Mouse (Mus musculus) right cerebral cortex, postnatal 36 days (tissue): ENCODE results near the gene Smarcal1.

Experiments
- DNase-seq, 2 experiments: peaks; one replicate each; pipeline ENCODE4 v3.0.0; 2022; ENCODE audit warnings: low spot score in 2 of 2, mixed read lengths in 1 of 2

The Smarcal1 gene

DNA sequence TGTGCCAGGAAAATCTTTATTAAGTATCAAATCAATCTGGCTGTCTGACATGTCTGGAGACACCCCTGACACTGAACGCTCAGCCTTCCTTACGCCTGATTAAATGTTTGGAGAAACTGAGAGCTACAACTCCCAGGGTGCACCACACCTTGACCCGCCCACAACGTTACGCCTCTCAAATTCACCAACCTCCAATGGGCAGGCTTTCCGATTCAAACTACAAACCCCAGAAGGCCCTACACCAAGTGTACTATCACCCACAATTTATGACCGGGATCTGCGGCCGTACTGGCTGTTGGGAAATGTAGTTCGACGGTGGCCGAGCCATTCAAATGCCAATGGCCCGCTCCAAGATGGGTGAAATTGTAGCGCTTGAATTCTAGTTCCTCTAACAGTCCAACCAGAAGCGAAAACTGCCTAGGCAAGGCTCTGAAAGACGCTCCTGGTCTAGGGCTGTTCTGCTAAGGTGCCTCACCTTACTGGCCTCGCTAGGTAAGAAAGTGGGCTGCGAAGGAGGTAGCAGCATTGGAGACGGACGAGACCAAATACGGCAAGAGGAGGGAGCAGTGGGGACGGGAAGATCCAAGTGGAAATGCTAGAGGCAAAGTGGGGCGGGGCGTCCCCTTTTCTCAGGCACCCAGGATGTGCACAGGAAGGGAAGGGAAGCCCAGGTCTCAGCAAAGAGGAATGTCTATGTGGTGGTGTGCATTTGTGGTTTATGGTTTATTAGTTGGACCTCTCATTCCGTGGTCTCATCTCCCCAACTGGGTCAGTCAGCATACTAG, at the start of gene Smarcal1:
Gene Smarcal1 (plus strand): TSS at position 305 of the 785 bp plus-strand sequence.
- DNase-seq: peak; percentile 96 to 99

DNA sequence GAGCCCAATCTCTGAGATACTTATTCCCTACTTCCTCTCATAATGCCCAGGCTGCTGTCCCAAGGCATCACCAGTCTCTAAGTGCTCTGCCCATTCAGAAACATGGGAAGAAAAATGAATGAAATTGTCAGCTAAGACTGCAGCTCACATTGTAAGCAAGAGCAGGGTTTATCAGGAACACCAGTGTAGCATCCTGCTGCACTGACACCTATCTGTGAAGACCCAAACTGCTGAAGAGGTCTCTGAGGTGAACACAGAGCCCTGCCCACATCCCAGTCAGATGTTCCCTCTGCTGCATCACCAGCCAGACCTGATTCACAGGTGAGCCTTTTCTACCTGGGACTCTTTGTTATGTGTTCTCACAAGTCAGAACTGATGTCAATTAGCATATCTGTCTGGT, 49.6 kb upstream of the Smarcal1 start:
- no peak for DNase-seq

GRCm38 (mm10) chr1:72535725-72536571, 47.1 kb upstream of the Smarcal1 start:
- DNase-seq: peak; percentile 26 to 35

- peak; percentile 65 to 72 for DNase-seq
Measured at GRCm38 (mm10) chr1:72536611-72537351, 46.3 kb upstream of the Smarcal1 start, which contains the start of gene March4. Gene March4 (minus strand): TSS chr1:72536930.

DNA sequence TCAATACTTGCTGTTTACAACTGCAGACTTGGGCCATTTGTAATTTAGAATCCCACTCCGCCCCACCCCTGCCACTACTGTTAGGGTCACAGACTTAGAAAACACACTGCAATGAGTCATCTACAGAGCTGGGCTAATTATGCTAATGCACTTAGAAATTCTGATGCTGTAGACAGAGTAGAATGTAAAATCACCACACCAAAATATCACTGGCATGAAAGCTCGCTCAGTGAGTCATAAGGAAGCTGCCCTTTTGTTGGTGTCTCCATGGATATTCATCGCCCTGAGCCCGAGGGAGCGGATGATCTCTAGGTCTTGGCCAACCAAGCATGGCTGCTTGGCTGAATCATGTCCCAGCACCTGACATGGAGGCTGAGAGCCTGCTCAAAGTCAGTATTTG, 44.8 kb upstream of the Smarcal1 start:
- peak in 1 of 2 experiments; percentile 9 for DNase-seq

DNA sequence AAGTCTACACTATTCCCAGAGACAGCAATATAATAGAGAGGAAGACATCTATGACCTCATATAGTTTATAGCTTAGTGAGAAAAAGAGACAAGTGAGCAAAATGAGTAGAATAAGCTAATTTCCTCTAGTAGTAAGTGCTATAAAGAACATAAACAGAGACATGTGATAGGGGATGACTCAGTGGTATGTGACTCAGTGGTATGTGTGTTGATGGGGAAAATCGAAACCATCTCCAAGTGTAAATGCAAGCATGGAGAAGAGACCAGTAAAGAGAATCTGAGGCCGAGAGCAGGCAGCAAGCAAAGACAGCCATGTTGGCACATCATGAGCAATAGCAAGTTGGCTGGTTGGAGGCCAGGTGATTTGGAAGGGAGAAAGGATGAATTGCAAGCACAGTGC, 32.7 kb upstream of the Smarcal1 start:
- DNase-seq: no peak

GRCm38 (mm10) chr1:72556471-72556870, 26.6 kb upstream of the Smarcal1 start:
- no peak for DNase-seq

GRCm38 (mm10) chr1:72558625-72559024, 24.4 kb upstream of the Smarcal1 start:
- DNase-seq: no peak

GRCm38 (mm10) chr1:72564334-72564962, 18.6 kb upstream of the Smarcal1 start:
- DNase-seq: no peak

DNA sequence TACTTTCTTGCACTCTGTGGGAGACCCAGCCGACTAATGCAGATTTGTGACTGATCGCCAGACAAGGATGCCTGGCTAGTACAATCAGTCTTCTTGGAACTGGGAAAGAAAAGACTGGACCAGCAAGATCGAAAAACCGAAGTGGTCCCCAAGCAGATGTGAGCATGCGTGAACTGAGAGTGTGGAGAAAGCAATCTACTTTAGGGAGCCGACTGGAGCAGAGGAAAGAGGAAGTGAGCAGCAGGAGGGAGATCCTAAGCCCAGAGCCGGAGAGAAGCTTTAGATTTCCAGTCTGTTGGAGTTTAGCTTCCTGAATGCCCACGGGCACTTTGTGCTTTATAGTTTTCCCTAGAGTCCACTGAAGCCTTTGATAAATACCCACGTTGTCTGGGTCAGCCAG, 16.0 kb upstream of the Smarcal1 start:
- no peak for DNase-seq

- DNase-seq: no peak
Measured at GRCm38 (mm10) chr1:72568725-72569124, 14.3 kb upstream of the Smarcal1 start.

GRCm38 (mm10) chr1:72574047-72574446, 9.0 kb upstream of the Smarcal1 start:
- no peak for DNase-seq

DNA sequence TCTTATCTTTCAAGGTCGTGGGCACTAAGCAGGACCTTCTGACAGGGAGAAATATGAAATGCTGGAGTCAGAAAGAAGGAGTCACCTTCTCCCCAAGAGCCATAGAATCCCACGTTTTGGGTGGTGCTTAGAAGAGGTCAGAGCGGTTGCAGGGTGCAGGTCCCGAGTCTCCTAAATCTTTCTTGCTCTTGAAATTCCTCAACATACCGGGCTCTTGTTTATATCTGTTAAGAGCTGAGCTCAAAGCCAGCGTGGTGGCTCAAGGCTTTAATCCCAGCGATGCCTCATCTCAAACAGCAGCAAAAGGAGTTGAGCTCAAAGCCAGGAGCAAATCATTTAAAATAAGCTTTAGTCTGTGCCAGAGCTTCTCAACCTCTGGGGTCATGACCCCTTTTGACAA, 8.4 kb upstream of the Smarcal1 start:
- no peak for DNase-seq

DNA sequence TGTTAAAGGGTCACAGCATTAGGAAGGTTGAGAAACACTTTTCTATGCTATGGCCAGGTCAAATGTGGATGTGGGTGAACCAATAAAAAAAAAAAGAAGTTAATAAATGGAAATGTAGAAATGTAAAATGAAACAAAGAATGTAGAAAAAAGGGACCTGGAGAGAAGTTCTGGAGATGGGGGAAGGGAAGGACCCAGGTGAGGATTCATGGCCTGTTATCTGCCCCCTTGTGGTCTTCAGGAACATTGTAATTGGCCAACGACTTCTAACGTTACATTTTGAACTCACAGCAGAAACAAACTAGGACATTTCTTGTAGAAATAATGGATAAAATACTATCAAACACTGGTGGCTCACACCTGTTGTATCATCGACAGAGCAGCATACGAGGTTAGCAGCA, 7.9 kb upstream of the Smarcal1 start:
- DNase-seq: no peak

- no peak for DNase-seq
Measured at GRCm38 (mm10) chr1:72577481-72577922, 5.5 kb upstream of the Smarcal1 start.

DNA sequence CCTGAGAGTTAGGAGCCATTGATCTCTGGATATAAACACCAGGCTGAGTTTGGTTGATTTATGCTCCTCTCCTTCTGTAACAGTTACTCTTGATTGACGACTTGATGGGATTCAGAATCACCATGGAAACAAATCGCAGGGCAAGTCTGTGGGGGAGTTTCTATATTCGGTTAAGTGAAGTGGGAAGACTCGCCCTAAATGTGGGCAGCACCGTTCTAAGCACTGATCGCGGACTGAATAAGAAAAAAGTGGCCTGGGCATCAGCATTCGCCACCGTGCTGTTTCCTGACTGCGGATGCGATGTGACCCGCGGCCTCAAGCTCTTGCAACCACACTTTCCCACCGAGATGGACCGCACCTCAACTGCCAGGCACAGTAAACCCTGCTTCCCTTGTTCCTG, 4.7 kb upstream of the Smarcal1 start:
- DNase-seq: peak; percentile 38 to 46

DNA sequence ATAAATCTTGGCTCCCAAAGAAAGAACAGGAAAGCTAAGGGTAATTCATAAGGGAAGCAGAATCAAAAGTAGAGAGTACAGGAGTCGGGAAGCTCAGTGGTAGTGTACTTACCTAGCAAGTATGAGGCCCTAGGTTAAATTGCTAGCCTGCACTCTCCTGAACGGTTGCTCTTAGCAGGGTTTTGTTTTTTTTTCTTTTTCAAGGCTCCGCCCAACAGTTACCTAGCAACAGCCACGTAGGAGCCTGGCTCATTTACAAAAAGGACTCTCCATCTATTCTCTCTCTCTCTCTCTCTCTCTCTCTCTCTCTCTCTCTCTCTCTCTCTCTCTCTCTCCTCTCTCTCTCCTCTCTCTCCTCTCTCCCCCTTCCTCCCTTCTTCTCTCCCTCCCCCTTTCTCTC, 4.2 kb upstream of the Smarcal1 start:
- DNase-seq: no peak

DNA sequence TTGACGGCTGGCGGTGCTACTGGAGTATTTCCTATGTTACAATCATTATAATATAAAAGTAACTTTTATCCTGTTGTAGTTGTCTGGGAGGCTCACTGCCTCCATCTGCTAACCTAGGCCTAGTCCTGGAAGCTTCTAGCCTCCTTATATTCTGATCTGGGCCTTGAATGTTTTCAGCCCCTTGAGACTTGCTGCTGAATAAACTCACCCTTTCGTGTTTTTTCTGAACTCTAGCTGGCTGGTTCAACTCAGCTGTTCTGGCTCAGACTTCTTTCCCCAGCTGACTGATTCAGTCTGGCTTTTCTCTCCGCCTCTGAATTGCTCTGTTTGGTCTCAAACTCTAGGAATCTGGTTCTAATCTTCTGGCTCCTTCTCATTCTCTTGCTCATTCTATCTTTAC, 855 bp downstream of the Smarcal1 start:
- DNase-seq: no peak

DNA sequence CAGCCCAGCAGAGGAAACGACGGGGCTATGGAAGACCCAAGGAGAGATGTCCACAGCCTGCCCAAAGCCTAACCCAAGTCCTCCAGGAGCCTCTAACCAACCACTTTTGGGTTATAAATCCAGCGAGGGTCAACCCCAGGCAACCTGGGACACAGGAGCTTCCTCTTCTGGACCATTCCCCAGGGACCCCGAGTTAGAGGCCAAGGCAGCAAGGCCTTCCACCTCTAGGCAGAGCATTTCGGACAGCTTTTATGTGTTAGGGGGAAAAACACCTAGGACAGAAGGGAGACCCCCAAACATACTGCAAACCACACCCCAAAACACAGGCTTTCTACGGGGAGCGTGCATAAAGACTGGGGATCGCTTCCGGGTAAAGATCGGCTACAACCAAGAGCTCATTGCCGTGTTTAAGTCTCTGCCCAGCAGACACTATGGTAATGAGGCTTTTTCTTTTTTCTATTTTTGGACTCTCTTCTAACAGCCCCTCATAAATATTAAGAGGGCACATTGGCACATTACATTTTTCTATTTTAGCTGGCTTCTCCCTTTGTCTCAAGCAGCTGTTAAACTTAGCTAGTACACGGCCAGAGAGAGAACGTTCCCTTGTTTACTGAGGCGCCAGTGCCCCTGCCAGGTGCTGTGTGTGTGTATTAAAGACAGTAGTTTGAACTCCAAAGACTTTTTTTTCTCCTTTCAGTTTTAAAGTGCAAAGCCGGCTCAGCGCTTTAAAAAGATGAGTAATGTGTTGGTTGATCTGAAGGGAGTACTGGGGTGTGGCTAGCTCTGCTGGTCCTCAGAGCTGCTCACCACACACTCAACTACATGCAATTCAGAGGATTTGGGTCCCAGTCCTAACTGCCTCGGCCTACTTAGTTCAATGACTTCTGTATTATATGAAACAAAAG, 3.2 kb downstream of the Smarcal1 start:
- no peak for DNase-seq

GRCm38 (mm10) chr1:72587532-72587931, 4.5 kb downstream of the Smarcal1 start:
- no peak for DNase-seq
